Mouse (Mus musculus) intestine, postnatal 0 days (tissue): ENCODE measurements around the gene Bspry. TPM values are rescaled to one million over a fixed set of nuclear protein-coding genes. Genes with fewer than 3 reads are reported as not detected.

Experiments
- ATAC-seq: fragments of 200-750 bp; cut with Nextera tagmentation; 2 replicates; pipeline ENCODE4 v1.8.0; 2017; ENCODE audit warnings: mild to moderate bottlenecking, moderate TSS enrichment, moderate library complexity
- H3K27ac ChIP-seq: fragments of 300-500 bp; sonication (generic); 2 replicates; pipeline ENCODE4 v1.5.1; 2014; ENCODE audit warnings: mild to moderate bottlenecking, low read depth, low read length, moderate library complexity
- H3K27me3 ChIP-seq: fragments of 300-500 bp; sonication (generic); replicated peaks from 2 replicates; pipeline ENCODE4 v1.6.1; 2014; ENCODE audit warnings: low read length, mixed read lengths; ENCODE audit not compliant: control insufficient read depth, insufficient read depth
- H3K36me3 ChIP-seq: fragments of 300-500 bp; sonication (generic); 2 replicates; pipeline ENCODE4 v1.6.1; 2014; ENCODE audit warnings: mild to moderate bottlenecking, moderate library complexity; ENCODE audit not compliant: control insufficient read depth, insufficient read depth
- H3K4me1 ChIP-seq: fragments of 300-500 bp; sonication (generic); replicated peaks from 2 replicates; pipeline ENCODE4 v1.6.1; 2014; ENCODE audit warnings: antibody characterized with exemption, low read length, mixed read lengths; ENCODE audit not compliant: control insufficient read depth, insufficient read depth
- H3K4me2 ChIP-seq: fragments of 300-500 bp; sonication (generic); replicated peaks from 2 replicates; pipeline ENCODE4 v1.6.1; 2014; ENCODE audit warnings: low read depth, mild to moderate bottlenecking, moderate library complexity
- H3K4me3 ChIP-seq: fragments of 300-500 bp; sonication (generic); 2 replicates; pipeline ENCODE4 v1.5.1; 2014; ENCODE audit warnings: low read depth, low read length
- H3K9ac ChIP-seq: fragments of 300-500 bp; sonication (generic); 2 replicates; pipeline ENCODE4 v1.6.1; 2014; ENCODE audit warnings: mild to moderate bottlenecking, low read depth, low read length
- H3K9me3 ChIP-seq: fragments of 300-500 bp; sonication (generic); 2 replicates; pipeline ENCODE4 v1.6.1; 2016; ENCODE audit warnings: mixed run types; ENCODE audit not compliant: control insufficient read depth
- CTCF ChIP-seq: sonication (generic); IDR thresholded peaks from 2 replicates; pipeline ENCODE4 v1.5.1; 2016; ENCODE audit warnings: low read depth, mild to moderate bottlenecking, control low read depth, antibody characterized with exemption, moderate library complexity
- WGBS: fragments of 180-500 bp; shearing (Covaris S2); extraction: QIAGEN DNeasy Blood & Tissue Kit; methylation state at CpG from one replicate; pipeline ENCODE4 v1.1.7; 2014; 5-methylcytosine and 5-hydroxymethylcytosine counted together
- polyA plus RNA-seq: library from polyadenylated mRNA; unstranded; fragments of >200 nt; fragmentation: Nextera tagmentation; extraction: Ambion mirVana; gene quantifications from 2 replicates; pipeline ENCODE4 v1.2.1, GENCODE M21; 2015

The Bspry gene
- polyA plus RNA-seq, 1 experiment from 2014 or later, result 20.5 TPM

DNA sequence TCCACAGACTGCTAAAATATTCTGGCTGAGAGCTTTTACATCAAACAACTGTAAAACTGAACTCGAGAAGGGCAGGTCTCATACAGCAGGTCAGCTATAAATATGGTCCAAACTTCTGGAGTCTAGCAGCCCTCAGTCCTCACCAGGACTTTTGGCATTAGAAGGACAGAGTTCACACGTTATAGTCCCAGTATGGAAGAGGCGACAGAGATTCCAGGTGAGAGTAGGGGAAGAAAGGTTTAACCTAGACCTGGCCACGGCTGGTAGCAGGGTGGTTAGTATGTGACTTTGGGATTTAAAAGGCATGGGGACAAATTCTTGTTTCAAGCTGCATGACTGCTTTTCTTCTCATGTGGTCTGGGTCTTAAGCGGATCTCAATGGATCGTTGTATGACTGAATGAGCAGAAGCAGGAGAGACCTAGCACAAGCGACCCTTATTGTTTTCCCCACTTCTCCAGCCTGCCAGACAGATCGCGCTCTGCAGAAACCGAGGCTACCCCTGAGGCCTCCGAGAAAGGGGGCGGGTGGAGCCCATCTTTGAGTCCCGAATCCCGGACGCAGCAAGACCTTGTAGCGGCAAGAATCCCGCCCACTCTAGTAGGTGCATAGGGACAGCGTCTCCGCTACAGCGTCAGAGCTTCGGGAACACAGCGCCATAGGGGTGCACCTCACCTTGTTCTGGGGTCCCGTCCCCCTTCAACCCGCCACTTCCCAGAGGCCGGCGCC is 39.4 kb downstream of the Bspry start:
- WGBS, result 2% methylated on average over 26 of the region's 26 CpGs
- H3K36me3 ChIP-seq, result no peaks in the 10 kb centered on the region; the same call in 1 of the 2 replicates
- peak overlapping the region; percentile 81 for H3K9ac ChIP-seq
- ATAC-seq, result peak; percentile 39
- H3K9me3 ChIP-seq, result no peaks in the 10 kb centered on the region
- no peak for TF ChIP-seq CTCF
- peak overlapping the region; percentile 74 for H3K4me3 ChIP-seq
- peaks cover 11% of the 10 kb centered on the region for H3K4me1 ChIP-seq
- peak overlapping the region; percentile 82 for H3K27ac ChIP-seq
- no peaks in the 10 kb centered on the region for H3K27me3 ChIP-seq
- peak overlapping the region; percentile 89 for H3K4me2 ChIP-seq

DNA sequence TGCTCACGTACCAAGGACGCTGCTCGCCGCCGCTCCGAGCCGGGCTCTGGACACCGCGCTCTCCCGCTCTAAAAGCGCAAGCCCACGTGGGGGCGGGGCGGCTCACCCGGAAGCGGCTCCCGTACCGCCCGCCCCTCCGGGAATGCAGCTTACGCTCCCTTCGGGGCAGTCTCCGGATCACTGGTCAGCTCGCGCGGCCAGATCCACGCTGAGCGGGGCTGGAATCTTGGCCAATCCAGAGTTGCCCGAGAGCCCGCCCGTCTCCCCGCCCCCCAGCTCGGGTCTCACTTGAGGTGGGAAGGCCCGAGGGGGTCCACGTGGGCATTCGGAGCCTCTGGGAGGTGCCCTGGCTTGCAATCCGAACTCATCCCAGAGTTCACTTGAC is 40.0 kb downstream of the Bspry start, which contains the start of gene Alad:
Gene Alad, minus strand, starts transcription at position 70 of the 385 bp plus-strand sequence.
- Histone ChIP-seq H3K9ac (peak within 1 kb of the TSS; percentile 81), H3K27me3 (no peaks in the 10 kb centered on the region), H3K27ac (peak within 1 kb of the TSS; percentile 82), H3K9me3 (no peaks in the 10 kb centered on the region), H3K4me2 (peak within 1 kb of the TSS; percentile 89), H3K4me3 (peak within 1 kb of the TSS; percentile 74), H3K4me1 (peaks cover 11% of the 10 kb centered on the region), H3K36me3 (no peaks in the 10 kb centered on the region; the same call in 1 of the 2 replicates)
- 0 out of 2 replicates have a peak, but pooled peaks have one; percentile 3 for TF ChIP-seq CTCF
- WGBS, result 1% methylated on average over 37 of the region's 37 CpGs
- ATAC-seq, result peak; percentile 77

DNA sequence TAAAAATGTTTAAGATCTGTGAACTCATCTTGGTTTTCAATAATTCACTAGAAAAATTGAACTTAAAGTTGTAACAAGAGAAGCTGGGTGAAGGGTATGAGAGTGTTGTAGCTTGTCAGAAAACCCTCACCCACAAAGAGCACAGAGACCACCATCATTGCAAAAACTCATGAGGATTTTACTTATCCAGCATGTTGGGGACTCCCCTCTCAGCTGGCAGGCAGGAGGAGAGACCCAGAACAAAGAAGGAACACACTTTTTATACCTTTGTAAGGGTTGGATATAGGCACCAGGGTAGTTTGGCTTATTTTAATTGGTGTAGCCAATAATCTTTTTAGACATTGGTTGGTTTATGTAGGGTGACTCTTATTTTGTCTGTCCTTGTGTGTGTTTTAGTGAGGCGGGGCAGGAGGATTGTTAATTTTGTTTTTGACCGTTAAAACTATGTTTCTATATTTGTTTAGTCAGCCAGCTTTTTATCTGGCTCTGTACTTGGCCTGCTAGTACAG is 41.1 kb downstream of the Bspry start:
- Histone ChIP-seq H3K9ac (no peak overlapping the region), H3K27me3 (no peaks in the 10 kb centered on the region), H3K27ac (no peak overlapping the region), H3K9me3 (no peaks in the 10 kb centered on the region), H3K4me2 (no peak overlapping the region), H3K4me3 (no peak overlapping the region), H3K4me1 (peaks cover 2% of the 10 kb centered on the region), H3K36me3 (no peaks in the 10 kb centered on the region; the same call in 1 of the 2 replicates)
- 67% methylated on average over 2 of the region's 2 CpGs for whole genome bisulfite sequencing
- TF ChIP-seq CTCF, result no peak
- no peak for ATAC-seq

DNA sequence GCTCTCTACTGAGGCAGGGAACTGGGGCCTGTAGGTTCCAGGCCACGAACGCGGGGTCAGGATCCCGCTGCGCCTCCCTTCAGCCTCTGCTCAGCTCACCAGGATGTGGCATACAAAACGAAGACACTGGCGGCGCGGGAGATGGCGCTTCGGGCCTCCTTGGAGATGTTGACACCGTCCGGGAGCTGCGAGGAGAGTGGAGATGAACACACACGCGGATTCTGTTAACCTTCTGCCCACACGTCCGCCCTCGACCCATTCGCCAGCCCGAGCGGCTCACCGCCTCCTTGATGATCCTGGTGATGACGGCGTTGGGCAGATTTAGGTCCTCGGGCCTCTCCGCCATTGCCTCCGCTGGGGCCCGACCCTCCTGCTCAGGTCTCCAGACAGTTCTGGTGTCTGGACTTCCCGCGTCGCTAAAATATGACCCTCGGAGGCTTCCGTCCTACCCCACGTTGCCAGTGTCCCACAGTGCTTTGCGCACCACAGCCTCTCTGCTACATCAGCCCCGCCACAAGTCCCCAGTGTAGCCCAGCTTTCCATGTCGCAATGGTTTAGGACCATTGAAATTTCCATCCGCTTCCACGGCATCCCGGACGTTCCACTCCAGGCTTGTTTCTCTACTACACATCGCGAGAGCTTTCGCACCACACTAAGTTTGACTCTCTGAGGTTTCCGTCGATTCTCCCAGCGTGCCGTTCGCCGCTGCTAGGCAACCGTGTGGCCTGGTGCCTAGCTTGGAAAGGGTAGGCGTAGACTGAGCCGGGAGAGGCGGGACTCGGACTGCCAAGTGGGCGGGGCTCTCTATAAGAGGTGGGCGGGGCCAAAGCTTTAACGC is 45.0 kb downstream of the Bspry start, which contains the start of the genes Pole3 and 4933430I17Rik:
Gene Pole3, minus strand, starts transcription at position 418 of the 838 bp plus-strand sequence.
Gene 4933430I17Rik, plus strand, starts transcription at position 719 of the 838 bp plus-strand sequence.
- peak; percentile 98 for ATAC-seq
- Histone ChIP-seq H3K9ac (peak within 1 kb of the TSS; percentile 66), H3K36me3 (no peaks in the 10 kb centered on the region; the same call in 1 of the 2 replicates), H3K9me3 (no peaks in the 10 kb centered on the region), H3K27ac (peak within 1 kb of the TSS; percentile 58; the same call in 1 of the 2 replicates), H3K4me2 (peak within 1 kb of the TSS; percentile 70), H3K4me3 (peak within 1 kb of the TSS; percentile 70), H3K4me1 (no peaks in the 10 kb centered on the region), H3K27me3 (no peaks in the 10 kb centered on the region)
- no peak for TF ChIP-seq CTCF
- WGBS, result under 1% methylated on average over 59 of the region's 59 CpGs

DNA sequence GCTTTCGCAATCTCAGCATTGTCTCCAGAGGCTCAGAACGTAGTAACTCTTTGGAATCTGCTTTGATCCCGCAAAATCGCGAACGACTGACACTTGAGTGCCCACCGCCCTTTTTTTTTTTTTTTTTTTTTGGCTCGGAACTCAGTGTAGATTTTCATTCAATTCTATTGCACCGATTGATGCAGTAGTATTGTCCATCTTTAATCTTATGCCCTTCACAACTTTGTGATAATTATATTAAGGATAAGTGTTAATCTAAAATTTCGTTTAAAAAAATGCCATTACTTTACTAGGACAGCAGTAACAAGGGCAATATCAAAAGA is 45.6 kb downstream of the Bspry start:
- Histone ChIP-seq H3K9me3 (no peaks in the 10 kb centered on the region), H3K36me3 (no peaks in the 10 kb centered on the region; the same call in 1 of the 2 replicates), H3K9ac (no peak overlapping the region), H3K4me3 (peak overlapping the region; percentile 70), H3K4me1 (no peaks in the 10 kb centered on the region), H3K4me2 (peak overlapping the region; percentile 70), H3K27me3 (no peaks in the 10 kb centered on the region), H3K27ac (no peak overlapping the region)
- no peak for ATAC-seq
- TF ChIP-seq CTCF, result no peak
- WGBS, result under 1% methylated on average over 10 of the region's 10 CpGs

DNA sequence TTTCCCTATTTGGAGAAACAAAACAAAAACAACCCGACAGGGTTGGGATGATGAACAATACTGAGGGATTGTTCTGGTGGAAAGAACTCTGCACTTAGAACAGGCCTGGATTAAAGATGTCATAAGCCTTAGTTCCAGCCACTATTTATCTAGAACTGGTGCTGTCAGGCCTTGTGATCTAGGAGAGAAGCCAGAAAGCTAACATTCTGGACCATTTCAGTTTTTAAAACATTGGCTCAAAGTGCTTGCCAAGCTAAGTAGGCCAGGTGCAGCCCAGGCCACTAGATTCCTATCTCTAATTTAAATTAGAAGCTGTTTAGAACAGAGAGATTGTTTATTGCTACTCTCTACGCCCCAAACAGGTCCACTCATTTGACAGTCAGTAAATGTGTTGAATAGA is 46.4 kb downstream of the Bspry start:
- 61% methylated on average over 2 of the region's 2 CpGs for WGBS

More for the DNA sequence above, 46.4 kb downstream of the Bspry start:
- no peak for ATAC-seq
- Histone ChIP-seq H3K4me3 (no peak overlapping the region), H3K9ac (no peak overlapping the region), H3K36me3 (no peaks in the 10 kb centered on the region; the same call in 1 of the 2 replicates), H3K9me3 (no peaks in the 10 kb centered on the region), H3K4me2 (no peak overlapping the region), H3K4me1 (no peaks in the 10 kb centered on the region), H3K27ac (no peak overlapping the region), H3K27me3 (no peaks in the 10 kb centered on the region)
- no peak for TF ChIP-seq CTCF
